Mouse (Mus musculus) lung, postnatal 25 days (tissue): ENCODE data around the gene Maml2.

Experiments used
- DNase-seq: peaks from one replicate; pipeline ENCODE4 v3.0.0; 2022; ENCODE audit warnings: low spot score

The Maml2 gene

DNA sequence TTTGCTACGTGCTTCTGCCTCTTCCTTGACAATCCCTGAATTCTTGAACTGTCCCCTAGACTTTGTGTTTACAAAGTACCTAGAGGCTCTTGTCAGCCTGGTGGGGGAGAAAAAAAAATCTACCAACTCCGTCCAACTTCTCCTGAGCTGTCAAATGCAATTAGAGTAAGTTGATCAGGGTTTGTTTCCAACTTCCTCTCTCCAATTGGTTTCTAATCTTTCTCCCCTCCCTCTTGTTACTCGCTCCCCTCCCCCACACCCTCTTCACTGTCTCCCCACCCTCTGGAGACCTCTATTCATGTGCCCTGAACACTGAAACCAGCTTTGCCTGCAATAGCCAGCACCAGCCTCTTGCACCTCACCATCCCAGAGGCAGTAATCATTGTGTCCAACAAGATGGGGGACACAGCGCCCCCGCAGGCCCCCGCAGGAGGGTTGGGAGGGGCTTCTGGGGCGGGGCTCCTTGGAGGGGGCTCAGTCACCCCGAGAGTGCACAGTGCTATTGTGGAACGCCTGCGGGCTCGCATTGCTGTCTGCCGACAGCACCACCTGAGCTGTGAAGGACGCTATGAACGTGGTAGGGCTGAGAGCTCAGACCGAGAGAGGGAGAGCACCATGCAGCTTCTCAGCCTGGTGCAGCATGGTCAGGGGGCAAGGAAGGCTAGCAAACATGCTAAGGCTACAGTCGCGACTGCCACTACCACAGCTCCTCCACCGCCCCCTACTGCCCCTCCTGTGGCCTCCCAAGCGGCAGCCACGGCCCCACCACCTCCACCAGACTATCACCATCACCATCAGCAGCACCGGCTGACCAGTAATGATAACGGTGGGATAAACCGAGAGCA, at the start of gene Maml2:
TSS of gene Maml2 (plus strand) at position 290 of the 845 bp plus-strand sequence.
- DNase-seq: peak; percentile 62

DNA sequence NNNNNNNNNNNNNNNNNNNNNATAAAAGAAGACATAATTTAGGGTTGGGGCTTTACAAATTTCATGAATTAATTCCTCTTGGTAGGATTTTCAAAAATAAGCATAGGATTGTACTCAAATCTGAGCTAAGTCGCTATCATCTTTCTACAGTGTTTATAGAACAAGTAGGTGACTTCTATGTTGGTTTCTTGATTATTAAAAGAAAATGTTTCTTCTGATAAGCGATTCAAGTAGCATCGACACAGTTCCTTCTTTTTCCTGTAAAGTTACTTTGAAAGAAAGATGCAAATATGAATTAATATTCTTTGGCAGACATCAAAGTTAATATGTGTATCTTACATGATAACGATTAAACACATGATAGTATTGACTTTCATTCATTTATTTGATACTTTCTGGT, 49.7 kb upstream of the Maml2 start:
- no peak for DNase-seq

DNA sequence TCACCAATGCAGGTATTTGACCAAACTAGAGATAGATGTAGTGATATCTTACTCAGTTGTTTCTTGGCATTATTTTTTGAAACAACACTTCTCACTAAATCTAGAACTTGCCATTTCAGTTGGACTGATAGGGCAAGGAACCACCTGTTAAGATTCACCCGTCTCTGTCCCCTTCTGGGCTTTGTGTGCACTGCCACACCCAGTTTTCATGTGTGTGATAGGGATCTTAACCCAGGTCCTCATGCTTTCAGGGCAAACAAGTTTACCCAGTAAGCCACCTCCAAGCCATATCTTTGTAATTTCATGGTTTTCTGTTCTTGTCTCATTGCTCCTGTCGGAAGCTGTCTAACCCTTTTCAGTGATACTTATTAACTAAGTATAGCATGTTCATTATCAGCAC, 46.5 kb upstream of the Maml2 start:
- no peak for DNase-seq

DNA sequence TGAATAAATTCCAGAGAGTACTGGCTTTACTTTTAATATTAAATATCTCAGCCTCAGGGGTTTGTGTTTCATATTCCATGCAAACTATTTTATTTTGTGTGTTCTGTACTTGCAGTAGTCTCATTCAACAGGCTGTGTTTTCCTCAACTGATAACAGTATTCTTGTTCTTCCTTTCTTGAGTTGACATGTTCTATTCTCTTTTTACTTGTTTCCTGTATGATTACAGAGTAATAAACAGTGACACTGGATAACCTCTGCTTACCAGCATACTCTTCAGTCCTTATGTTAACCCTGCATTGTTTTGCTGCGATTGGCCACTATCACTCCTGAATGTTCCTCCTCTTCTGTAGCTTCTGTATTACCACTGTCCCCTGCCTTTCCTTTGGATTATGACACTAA, 41.0 kb upstream of the Maml2 start:
- no peak for DNase-seq

DNA sequence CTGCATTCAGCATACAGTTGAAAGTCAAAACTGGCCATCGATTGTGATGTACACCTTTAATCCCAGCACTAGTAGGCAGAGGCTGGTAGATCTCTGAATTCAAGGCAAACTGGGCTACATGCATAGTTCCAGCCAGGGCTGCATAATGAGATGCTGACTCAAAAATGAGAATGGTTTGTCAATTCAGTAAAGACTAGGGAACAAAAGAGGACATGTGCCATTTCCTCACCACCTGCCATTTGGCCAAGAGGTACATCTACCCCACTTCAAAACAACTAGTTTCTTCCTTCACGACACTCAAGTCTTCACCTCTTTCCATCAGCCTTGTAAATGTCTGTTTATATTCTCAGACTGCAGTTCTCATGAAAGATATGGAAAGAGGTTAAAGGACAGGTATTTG, 39.6 kb upstream of the Maml2 start:
- no peak for DNase-seq

DNA sequence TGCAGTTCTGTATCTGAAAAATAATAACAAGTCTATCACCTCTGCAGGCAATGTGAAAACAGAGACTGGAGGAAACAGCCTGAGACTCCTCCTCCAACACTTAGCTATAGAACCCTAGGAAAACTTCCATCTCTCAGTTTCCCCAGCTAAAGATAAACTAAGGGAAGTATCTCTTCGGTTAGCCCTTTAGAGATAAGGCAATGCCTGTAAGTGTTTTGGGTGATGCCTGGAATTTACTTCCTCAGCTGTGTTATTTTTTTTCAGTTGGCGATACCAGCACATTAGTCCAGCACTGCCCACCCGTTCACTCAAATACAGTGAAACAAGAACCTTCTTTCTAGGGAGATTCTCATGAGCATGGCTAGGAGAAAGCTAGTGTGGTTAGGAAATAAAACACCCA, 36.8 kb upstream of the Maml2 start:
- no peak for DNase-seq

DNA sequence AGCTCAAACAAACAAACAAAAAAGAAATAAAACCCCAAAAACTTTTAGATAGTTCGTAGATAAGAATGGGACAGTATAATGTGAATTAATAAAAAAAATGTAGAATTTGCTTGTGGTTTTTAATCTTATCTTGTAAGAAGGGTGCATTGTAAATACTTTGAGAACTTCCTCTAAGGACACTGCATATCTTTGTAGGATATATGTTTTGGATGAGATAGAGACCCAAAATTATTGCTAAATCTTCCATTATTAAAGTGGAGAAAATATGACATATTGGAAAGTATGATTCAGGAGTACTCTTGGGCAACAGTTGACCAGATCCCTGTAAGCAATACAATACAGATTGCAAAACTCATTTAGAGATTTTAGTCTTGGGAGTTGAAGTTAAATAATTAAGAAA, 24.5 kb upstream of the Maml2 start:
- DNase-seq: no peak

DNA sequence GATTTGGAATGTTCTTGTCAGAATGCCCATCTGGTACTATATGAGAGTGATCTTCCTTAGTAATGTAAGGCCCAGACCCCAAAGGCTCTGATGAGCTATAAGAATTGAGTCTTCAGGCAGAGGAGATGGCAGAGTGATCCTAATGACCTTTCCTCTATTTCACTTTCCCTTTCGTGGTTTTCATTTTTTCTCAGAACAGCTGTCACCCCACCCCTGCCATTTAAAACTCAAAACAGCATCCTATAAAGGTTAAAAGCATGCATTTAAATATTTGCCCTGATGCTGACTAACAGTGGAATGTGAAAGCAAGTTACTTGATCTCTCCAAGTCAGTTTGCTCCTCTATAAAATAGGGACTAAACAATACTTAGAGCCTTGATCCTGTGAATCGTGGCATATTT, 10.3 kb upstream of the Maml2 start:
- no peak for DNase-seq

DNA sequence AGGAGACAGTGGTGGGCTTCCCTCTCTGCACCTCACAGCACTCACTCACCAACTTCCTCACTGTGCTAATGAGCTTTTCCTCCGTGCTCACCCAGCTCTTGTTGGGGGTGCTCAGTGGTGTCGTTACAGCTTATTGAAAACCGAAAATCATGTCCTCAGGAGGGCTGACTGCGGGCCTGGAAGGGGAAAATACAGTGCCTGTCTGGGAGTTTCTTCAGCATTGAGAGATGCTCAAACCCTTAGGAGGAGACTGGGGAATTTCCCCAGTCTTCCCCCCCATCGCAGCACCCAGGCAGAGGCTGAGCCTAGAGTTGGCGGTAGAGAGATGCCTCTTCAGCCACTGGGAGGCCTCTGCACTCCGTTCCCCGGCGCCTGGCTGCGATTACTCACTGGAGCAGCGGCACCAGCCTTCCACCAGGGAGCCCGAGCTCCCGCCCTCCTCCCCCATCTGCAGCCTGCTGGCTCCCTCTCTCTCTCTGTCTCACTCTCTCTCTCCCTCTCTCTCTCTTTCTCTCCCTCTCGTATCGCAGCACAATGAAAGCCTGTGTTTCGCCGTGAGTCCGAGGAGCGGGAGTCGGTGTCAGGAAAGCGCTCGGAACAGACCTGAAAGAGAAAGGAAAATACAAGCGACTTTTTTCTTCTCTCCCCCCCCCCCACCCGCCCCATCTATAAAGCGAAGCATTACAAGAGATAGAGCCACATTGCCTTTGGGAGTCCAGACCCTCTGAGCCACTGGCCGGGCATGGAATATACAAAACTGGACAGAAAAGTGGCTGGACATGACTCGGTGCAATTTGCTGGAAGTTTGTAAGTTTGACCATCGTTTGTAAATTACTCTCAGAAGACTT, 1.3 kb upstream of the Maml2 start:
- peak; percentile 94 for DNase-seq

DNA sequence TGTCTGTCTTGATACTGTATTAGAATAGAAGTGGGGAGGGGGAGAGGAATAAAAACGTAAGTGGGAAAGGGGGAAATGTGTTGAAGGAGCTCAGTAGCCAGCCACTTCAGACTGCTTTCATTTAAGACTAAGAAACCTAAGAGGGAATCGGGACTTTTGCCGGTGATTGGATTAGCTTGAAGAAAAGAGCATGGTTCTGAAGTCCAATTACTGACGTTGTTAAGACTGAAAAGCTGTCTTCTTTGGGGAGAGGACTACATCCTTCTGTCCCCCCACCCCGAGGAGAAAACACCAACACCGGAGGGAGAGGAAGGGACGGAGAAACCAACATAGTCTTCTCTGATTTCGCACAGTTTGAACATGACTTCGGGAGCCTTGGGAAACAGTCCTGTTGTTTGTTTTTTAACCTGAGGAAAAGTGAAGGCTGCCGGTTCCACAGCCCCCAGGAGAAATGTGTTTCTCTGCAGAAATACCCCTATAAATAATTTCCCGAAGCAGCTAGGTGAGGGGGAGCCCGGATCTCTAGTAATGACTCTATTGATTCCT, 562 bp upstream of the Maml2 start:
- DNase-seq: no peak

DNA sequence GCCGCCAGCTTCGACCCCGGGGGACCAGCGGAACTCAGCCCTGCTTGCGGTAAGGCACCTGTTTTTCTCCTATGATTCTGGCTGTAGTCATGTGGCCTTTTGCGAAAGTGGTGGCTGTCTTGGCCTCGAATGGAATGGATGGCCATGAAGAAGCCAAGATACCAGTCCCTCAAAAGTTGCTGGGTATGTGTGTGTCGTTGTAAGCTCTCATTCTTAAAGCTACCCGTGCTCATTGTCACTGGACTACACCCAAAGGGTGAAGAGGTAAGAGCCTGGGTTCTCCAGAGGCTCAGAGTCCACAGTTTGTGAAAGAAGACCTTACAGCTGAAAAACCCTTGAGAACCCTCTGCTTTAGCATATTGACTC, 739 bp downstream of the Maml2 start:
- no peak for DNase-seq

DNA sequence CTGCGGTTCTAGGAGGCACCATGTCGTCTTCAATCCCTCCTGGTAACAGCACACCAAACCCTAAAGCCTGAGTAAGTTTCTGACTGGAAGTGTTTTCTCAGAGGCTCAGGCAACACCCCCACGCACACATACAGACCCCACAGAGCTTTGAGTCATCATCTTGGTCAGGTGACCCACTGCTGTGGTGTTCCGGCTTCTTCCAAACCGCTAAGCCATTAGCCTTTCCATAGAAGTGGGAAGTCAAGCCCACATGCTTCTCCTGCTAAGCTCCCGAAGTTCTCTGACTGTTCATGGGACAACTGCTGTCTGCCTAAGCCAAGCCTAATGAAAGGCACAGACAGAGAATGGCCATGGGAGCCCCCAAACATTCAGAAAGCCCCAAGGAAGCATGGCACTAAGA, 1.4 kb downstream of the Maml2 start:
- DNase-seq: no peak

DNA sequence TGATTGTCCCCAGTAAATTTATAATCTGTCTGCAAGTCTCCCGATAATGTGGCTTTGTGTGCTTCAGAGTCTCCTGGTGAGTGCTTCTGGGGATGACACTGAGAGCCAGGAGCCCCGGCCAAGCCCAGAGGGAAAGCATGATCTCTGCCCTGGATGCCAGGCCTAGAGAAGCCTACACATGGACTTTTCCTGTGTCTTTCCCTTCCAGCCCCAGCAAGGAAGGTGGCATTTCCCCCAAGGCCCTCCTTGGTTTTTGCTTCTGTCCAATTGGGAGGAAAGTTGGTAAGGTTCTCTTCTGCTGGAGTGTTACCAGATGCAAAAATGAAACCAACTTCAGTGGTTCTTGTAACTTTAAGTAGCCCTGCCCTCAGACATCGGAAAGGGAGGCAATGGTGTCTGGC, 2.3 kb downstream of the Maml2 start:
- DNase-seq: peak; percentile 39

DNA sequence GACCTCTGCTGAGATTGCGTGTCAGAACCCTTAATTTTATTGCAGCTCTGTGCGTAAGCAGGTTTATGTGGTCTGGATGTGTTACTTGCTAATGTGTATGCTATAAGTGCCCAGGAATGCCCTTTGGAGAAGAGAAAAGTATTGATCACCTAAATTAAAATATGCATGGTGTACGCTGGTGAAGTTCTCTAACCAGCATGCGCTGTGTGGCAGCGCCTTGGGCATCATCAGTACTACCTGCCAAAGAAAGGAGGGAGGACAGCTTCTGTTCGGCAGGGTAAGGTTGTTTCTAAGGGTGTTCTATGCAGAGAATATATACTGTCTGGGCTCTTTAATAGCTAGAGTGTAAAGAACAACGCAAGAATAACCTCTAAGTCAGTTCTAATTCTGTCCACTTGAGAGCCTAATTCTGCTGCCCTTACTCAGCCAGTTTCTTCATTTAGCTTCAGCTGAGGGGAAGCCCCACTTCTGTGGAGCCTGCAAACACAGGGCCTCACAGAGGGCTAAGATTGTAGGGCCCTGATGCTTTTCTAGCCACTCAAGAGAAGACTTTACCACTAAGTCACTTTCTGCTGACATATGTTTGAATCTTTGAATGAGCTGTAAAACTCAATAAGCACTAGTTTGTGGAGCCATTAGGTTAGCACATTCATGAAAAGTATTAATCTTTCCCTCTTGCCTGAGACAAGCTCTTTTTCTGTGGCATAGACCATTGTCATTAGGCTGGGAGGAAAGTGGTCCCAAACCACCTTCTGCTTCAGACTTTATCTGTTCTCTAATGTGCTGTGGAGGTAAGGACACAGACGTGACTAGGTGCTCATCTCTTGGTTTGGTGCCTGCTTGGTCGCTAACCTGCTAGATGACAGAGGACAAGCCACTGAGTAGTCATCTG, 3.4 kb downstream of the Maml2 start:
- no peak for DNase-seq

DNA sequence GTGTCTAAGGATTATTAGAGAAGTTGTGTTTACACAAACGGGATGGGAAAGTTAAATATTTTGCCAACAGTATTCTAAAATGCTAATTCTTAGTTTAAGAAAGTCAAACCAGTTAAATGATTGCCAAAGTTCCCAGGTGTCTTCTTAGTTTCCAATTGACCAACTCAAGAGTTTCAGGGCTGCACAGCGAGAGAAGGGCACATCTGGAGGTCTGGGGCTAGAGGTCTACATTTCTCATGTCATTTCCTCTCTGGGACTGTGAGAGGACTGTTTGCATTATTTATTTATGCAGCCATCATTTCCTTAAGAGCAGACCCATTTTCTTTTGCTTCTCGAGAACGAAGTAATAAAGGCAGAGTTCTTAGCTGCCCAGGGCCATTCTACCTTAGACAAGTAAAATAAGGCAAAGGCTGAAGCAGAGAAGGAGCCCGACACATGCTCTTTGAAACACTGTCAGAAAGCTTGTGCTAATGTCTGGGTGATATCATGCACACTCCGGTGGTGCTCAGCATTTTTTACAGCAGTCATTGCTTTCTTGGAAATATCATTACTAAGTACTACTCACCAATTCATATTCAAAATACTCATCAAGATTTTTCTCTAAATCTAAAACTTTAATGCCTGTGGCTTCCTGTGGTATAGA, 4.5 kb downstream of the Maml2 start:
- no peak for DNase-seq

DNA sequence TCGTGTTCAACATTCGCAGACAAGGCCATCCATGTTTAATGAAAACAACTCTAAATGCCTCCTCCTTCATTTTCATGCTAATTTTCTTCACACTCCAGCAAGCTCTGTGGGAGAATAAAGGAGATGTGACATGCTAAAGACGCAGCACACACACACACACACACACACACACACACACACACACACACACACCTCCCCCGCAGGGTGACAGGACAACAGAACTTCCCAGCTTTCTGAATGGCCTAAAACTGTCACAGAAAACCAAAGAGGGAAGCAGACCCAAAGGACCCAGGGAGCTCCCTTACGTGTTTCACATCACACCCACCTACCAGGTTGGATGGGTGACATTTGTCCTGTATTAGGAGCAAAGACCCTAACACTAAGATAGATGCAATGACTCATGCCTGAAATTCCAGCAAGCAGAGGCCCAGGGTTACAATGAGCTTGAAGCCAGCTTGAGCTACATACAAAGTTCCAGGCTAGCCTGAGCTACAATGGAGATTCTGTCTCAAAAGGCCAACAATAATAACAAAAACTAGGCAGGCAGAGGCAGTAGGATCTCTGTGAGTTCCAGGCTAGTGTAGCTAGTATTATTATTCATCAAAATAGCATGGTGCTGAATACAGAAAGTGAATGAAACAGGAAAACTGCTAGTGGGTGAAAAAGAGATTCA, 5.5 kb downstream of the Maml2 start:
- no peak for DNase-seq

DNA sequence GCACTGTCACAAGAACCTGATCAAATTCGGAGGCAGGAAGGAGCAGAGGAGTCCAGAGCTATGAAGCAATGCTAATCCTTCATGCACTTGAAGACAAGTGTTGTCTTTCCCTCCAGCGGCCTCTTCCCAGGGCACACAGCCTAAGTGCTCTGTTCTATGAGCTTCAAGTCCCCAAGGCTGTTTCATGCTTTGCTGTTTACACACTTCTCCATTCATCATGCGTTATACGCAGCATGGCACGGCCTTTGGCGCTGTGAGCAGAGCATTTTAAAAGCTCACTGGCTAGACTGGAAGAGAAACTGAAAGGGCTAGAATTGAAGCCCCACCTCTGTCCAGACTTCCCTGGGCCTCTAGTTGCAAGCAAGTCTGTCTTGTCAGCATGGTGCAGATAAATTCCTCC, 6.2 kb downstream of the Maml2 start:
- DNase-seq: peak; percentile 78

DNA sequence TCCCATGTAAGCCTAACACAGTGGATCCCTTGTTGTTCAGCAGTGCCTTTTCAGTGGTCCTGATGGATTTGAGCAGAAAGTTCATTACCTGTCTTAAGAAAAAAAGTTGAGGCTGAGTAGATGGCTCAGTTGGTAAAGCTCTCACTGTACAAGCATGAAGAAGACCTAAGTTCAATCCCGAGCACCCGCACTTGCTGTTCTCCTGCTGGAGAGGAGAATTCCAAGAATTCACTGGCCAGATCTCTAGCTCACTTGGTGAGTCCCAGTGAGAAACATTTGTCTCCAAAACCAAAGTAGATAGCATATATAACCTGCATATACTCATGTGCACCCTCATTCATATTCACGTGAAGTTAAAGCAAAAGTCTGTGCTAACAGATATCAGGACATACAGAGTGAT, 8.7 kb downstream of the Maml2 start:
- no peak for DNase-seq

DNA sequence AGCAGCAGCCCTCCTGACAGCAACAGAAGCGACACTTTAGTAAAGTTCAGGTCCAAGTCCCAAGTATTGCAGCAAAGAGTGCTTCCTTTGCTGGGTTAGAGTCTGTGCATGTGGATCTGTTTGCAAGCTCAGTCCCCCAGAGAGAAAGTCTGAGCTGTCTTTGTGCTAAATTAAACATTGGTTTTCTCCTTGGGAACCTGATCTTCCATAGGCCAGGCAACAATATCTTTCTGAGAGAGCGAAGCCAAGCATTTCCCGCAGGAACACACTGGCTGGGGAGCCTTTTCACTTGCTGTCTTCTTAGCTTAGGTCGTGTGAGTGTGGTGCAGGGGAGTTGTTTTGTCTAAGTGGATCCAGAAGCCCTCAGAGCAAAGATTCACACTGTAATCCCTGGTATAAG, 9.5 kb downstream of the Maml2 start:
- no peak for DNase-seq

DNA sequence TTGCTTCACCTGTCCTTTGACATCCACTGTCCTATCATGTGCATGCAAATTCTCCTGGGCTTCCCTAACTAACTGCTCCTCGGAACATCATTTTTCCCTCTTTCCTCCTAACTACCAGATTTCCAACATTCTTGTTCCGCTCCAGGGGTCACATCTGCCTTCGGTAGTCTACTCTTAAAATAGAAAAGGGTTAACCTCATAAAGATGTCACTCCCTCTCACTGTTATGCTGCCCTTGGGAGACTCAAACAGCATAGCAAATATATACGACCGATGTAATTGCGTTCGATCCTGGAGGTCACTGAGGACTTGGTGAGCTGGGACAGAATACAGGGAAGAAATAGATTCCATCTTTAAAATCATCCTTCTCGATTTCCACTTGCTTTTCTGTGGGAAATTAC, 11.0 kb downstream of the Maml2 start:
- no peak for DNase-seq

DNA sequence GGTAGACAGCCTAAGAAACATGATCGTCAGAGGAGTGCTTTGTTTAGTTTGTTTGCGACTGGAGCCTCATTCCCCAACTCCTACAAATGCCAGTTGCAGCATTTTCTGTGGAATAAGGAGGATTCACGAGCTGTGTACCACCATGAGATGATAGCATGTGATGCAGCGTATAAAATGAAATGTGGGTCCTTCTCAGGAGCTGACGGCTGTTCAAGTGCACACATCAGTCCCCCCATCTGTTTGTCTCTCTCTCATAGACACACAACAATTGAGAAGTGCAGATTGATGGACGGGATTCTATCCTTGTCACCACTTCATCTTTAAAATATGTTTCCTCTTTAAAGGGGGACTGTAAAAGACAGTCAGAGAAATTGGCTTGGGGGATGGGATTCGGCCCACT, 12.1 kb downstream of the Maml2 start:
- no peak for DNase-seq
